Mouse (Mus musculus) hematopoietic stem cell, adult 5-6 weeks (primary cell): ENCODE measurements around the gene Zc3h7a. TPM values are rescaled to one million over a fixed set of nuclear protein-coding genes. Genes with fewer than 3 reads are reported as not detected.
"Not testable (repeated sequence)": the region's sequence is repeated elsewhere in the genome, so short reads cannot be mapped to it uniquely, and the experiment has no call there.

Experiments used
- ATAC-seq, 2 experiments: fragments of 125-278 bp in 1 of 2; replicated peaks in 1 of 2; 2 replicates each; pipeline ENCODE4 v1.8.0; 2016 to 2017; ENCODE audit warnings: inconsistent platforms in 2 of 2, mild to moderate bottlenecking in 2 of 2, moderate number of reproducible peaks in 2 of 2, low read depth in 1 of 2, moderate TSS enrichment in 1 of 2; ENCODE audit not compliant: low FRiP score in 2 of 2, poor library complexity in 2 of 2, severe bottlenecking in 2 of 2, insufficient read depth in 1 of 2, low TSS enrichment in 1 of 2
- total RNA-seq: library from RNA; stranded (forward); fragments of 172-1452, 232-1000 nt; gene quantifications from 2 replicates; pipeline ENCODE4 v1.2.3, GENCODE M21; 2017

The Zc3h7a gene
- total RNA-seq, 1 experiment from 2014 or later: 253 TPM

DNA sequence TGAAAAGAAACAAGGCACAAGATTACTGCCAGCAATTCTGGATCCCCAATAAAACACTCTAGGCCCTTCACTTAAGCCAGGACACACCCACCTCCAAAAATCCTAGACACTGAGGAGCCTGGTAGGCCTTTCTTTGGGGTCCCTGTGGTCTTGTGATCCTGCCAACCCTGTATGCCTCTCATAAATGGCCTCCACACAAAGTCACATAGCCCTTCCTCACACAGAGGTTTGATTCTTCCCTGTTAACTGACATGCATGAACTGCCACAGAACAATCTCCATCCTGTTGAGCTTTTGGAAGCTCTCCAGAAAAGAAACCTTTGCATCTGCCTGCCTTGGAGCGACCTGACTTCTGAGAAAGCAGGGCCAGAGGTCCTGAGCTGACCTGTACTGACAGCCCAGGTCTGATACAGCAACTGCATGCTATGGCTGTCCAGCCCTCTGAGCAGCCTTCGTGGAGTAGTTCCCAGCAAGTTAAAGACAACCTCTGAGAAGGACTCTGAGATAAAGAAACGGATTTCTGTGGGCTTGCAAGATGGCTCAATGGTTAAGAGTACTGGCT lies 11.4 kb downstream of the Zc3h7a start:
- ATAC-seq: no peak

DNA sequence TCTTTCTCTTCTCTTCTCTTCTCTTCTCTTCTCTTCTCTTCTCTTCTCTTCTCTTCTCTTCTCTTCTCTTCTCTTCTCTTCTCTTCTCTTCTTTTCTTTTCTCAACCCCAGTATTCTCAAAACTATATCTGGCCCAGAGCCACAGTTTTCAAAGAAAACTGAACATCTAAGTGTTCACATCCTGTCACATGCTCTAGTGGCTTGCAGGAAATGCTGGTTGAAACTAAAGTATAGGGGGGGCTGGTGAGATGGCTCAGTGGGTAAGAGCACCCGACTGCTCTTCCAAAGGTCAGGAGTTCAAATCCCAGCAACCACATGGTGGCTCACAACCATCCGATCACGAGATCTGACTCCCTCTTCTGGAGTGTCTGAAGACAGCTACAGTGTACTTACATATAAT lies 18.5 kb downstream of the Zc3h7a start:
- not testable (repeated sequence) for ATAC-seq

DNA sequence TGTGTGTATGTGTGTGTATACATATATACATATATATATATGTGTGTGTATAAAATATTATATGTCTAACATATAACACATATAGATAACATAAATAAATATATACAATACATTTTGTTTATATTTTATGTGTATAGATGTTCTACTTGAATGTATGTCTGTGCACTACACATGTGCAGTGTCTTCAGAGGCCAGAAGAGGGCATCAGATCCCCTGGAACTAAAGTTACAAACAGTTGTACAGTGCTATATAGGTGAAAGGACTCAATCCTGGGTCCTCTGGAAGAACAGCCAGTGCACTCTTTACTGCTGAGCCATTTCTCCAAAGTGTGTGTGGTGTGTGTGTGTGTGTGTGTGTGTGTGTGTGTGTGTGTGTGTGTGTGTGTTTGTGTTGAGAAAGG lies 21.7 kb downstream of the Zc3h7a start:
- ATAC-seq: no peak

DNA sequence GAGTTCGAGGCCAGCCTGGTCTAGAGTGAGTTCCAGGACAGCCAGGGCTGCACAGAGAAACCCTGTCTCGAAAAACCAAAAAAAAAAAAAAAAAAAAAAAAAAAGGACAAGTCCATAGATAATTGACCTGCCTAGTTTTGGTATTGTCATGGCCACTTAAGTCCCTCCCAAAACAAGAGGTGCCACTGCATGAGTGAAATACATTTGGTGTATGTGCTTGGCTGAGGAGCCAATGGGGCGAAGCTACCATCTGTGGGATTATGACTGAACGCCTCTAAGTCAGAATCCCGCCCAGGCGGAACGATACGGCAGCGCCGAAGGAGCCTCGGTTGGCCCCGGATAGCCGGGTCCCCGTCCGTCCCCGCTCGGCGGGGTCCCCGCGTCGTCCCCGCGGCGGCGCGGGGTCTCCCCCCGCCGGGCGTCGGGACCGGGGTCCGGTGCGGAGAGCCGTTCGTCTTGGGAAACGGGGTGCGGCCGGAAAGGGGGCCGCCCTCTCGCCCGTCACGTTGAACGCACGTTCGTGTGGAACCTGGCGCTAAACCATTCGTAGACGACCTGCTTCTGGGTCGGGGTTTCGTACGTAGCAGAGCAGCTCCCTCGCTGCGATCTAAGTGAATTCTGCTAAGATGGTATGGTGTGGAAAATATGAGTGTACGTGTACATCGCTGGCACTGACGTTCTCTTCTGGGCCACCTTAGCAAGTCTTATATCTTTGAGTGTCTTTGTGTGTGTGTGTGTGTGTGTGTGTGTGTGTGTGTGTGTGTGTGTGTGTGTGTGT lies 32.3 kb downstream of the Zc3h7a start:
- ATAC-seq: not testable (repeated sequence)

DNA sequence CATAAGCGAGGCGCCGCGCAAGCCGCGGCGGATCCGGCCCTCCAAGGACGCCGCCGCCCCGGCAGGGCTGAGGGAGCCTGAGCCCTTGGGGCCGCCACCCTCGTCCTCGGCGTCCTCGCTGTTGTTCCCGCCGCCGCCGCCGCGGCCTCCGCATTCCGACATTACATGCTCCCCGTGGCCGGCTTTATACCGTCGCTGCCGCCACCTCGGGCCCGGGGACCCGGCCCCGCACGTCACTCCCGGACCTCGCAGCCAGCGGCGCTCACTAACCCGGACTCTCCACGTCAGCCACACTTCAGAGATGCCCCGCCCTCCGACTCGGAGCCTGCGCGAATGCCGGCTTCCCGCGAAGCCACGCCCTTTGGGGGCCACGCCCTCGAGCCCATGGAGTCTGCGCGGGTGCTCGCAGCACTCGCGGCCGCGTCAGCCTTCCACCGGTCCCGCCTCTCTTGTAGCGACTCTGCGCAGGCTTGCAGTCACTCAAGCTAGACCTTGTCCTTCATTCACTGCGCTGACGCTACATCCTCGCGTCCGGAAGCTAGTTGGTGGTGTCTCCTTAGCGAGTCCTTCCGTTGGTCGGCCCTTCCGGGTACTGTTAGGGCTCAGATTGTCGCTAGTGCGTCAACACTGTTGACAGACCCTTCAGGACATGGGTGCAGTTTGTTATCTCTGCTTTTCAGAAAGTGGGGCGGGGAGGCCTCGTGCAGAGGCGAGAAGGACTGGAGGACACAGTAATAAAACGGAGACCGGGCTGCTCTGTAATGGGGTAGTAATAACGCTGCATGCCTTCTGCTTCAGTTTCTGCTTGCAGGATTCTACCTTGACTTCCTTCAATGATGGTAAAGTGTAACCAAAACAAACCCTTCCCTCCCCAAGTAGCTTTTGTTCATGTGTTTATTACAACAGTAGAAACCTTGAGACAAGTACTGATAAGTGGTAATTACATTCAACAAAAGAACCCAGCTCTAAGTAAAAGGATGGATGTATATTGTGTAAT lies 41.5 kb downstream of the Zc3h7a start, which contains the start of gene Txndc11:
Txndc11 (minus strand) TSS at position 303 of the 997 bp plus-strand sequence.
- peak; percentile 95 to 96 for ATAC-seq

DNA sequence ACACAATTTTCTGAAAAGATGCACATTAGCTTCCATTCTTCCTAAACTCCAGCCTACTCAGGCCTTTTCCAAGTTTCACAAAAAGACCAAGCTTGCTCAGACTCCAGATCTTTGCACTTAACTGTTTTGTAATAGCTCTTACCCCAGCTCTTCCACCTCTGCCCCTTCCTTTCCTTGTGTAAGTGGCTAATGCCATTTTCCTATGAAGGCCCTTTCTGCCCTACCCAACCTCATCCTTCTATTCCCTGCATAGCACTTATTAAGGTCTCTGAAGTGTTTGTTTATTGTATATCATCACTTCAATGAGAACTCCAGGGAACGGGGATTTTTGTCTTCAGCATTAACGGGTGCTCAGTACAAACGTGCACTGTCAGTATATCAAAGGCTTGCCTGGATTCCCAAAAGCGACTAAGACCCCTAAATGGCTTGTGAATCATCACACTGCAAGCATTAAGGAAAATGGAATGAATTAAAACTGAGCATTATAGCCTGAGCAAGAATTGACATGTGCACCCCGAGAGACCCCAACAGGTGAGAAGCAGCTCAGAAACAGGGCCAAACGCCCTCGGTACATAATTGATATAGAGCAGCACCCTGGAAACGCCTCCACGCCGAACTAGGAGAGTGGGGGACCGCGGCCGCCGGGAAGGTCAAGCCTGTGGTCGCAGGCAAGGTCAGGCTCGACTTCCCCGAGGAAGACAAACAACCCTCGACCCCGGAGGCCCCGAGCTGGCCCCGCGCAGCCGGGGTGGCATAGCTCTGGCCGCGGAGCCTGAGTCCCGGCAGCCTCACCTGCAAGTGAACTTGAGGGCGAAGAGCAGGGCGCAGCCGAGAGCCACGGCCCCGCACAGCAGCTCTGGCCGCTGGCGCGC lies 42.5 kb downstream of the Zc3h7a start:
- ATAC-seq: no peak

DNA sequence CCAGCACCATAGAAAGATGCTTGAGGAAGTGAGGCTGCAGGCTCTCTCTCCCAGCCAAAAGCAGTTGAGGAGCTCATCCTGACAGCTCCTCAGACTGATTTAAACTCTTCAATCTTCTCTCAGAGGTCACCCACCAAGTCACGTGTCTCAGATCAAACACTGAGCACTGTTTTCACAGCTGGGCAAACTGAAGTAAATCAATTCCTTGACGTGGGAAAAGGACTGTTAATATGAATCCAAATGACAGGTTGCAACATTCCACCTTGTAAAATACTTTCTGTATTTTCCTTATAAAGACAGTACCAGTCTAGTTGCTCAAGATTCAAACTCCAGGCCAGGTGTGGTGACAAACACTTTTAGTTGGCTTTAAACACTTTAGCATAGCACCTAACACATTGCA lies 43.4 kb downstream of the Zc3h7a start:
- ATAC-seq: no peak

DNA sequence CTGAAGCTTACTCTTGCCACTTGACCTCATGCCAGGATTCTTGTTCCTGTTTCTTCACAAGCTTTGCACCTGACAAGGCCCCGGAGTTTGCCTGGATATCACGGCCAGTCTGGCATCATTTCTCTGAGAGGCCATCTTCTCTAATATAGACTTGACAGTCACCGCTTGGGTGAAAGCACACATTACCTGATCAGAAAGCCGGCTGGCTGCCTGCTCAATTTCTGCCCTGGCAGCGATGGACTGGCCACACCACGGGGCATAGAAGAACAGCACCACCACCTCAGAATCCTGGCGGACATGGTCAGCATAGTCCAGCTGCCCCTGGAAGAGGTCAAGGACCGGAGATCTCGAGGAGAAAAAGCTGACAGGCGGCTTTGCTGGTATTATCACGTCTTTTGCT lies 47.9 kb downstream of the Zc3h7a start:
- ATAC-seq: no peak; a peak in 1 of 4 replicates

DNA sequence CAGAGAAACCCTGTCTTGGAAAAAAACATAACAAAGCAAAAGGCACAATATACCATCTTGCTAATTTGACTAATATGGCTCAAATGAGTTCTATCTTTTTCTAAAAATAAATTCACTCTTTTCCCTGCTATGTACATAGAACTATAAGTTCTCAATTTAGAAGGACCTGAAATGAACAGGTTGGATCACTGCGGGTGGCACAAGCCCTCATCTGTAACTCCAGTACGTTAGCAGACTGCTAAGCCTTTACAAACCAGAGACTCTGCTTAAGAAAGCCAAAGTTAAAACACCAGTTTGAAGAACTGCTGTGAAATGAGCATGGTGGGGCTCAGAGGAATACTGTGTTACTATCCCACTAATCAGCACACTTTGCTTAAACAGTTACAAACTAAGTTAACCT lies 50.8 kb downstream of the Zc3h7a start:
- ATAC-seq: no peak

DNA sequence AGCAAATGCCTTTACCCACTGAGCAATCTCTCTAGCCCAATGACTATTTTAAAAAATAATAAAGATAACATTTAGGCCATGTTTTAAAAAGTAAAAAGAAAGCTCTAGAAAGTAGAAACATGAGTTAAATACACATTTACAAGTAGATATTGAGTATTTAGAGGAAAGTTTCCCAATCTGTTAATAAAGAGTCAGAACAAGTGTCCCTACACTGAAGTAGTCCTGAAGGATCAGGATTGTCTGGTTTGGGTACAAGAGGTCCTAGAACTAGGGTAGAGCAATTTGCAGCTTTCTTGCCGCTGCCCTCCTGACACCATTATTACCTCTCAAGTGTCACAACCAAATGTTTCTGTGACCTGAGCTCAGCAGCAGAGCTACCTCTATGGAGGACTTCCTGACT lies 52.1 kb downstream of the Zc3h7a start:
- ATAC-seq: no peak

DNA sequence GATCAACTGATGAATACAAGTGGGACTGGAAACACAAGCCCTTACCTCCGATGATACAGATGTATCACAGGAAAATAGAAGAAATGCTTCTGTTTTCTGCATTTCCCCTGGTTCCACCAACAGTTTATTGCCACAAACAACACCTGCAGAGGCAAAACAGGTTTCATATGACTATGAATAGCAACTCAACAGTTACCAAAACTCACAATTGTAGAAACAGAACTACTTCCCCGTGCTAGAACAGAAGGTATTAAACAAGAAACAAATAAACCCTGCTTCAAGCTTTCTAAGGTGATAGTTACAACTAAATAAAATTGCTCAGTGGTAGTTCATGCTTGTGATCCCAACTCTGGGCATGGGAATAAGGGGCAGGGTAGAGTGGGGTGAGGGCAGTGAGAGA lies 53.6 kb downstream of the Zc3h7a start:
- ATAC-seq: no peak

DNA sequence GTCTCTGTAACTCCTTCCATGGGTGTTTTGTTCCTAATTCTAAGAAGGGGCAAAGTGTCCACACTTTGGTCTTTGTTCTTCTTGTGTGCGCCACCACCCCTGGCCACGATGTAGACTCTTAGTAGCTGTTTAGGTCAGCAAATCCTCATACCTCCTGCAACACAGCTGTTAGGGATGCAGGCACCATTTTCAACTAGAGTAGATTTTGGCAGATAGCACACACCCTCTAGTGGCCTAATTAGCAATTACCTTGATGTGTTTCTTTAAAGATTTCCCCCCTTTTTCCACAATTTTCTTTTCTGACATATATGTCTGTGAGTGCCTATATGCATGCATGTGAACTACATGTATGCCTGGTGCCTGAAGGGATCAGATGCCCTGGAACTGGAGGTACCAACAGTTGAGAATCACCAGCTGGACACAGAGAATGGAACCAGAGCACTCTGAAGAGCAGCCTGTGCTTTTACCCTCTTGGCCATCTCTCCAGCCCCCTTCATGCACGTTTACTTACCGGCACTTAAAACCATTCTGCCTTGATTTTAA lies 66.9 kb downstream of the Zc3h7a start:
- no peak; a peak in 1 of 4 replicates for ATAC-seq

DNA sequence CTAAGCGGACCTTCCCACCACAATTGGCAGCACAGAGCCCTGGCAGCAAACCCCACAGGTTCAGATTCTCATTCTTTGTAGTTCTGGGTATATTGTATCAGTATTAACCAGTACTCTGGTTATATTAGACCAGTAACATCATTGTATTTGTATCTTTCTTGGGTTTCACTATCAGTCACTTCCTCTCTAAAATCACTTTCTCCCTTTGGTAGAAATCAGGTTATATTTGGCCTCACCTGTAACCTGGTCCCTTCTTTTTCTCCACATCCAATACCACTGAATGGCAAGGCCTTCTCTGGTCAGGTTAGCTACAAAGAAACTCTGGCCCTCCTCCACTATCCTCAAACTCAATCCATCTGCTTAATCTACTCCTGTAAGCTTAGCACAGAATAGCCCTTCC lies 71.3 kb downstream of the Zc3h7a start:
- no peak for ATAC-seq

DNA sequence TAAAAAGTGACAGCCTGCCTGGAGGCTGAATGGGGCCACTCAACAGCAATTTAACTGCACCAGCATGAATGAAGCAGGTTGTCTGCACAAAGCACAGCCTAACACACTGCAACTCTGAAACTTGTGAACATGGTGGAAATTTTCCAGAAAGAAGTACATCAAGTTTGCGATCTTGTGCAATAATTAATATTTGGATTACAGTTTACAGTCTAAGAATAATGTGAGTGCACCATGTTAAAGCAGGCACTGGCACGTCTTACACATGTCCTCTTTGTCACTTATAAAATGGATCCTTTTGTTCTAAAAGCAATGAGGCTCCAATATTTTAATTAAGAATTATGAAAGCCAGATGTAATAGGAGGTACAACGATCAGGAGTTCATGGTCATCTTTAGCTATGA lies 78.9 kb downstream of the Zc3h7a start:
- ATAC-seq: no peak

DNA sequence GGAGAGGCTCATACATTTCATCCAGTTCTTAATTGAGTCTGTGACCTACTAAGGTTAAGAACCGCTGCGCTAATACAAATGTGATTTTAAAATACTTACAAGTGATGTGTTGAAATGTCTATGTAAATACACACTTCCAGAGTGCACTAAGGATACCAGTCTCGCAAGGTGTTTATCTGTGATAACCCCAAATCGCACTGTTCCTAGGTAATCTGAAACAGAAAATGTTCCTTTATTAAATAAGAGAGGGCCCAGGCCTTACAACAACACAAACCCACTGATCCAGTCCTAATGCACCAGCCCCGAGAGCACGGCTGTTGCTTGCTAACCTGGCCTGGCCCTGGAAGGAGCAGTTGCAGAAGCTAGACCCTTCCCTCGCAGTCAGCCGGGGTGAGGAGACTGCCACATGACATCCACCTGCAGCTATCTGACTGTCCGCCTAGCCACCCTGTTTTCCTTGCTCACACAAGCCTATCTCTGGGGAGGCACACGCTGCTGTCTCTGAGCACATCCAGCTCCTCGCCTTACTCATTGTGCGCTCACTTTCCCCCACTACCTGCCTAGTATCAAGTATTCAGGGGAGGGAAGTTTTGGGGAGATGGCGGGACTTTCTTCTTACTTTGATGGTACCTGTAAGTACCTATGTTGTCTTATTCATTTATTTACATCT lies 82.3 kb downstream of the Zc3h7a start:
- no peak for ATAC-seq

DNA sequence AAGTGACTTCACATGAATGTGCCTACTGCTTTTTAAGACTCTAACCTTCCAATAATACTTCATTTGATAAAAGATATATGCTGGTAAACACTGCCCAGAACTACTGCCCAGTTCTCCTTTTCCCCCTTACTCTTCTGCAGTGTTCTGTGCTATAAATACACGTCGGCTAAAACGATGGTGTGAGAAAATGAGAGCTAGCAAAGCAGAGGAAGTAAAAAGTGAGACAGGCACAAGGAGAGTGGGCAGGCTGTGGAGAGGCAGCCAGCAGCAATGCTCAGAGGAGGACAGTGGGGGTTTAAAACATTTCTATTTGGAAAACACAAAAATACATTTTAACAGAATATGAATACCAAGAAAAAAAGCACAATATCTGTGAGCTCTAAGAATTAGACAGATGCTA lies 83.7 kb downstream of the Zc3h7a start:
- ATAC-seq: peak in 1 of 2 experiments; percentile 46; a peak in 1 of 4 replicates
